Mouse (Mus musculus): ENCODE results near the gene Rc3h2. TPM values are rescaled to one million over a fixed set of nuclear protein-coding genes. Genes with fewer than 3 reads are reported as not detected.

The Rc3h2 gene
- total RNA-seq, 1 experiment from 2014 or later = 110 TPM

GRCm38 (mm10) chr2:37355571-37355970, 67.1 kb downstream of the Rc3h2 start:
- ATAC-seq (ENCODE audit: extremely low read depth, insufficient number of reproducible peaks, low FRiP score, poor library complexity, severe bottlenecking) = no peak

DNA sequence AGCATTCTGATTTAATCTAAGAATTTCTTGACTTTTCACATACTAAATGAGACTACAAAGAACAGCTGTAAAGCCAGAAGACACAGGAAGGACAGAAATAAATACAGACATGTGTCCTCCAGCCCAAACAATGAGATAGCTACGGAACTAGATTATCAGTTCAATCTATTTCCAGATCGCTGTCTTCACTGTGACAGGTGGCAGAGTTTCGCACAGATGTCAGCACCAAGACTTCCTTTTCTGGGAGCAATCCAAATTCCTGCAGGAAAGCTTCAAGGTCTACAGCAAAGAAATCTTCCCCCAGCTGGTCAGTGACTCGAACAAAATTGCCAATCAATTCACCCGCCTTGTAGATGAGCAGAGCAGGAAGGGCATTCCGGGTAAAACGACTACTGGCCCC, 71.0 kb downstream of the Rc3h2 start:
- ATAC-seq (ENCODE audit: extremely low read depth, insufficient number of reproducible peaks, low FRiP score, poor library complexity, severe bottlenecking) = no peak

GRCm38 (mm10) chr2:37338497-37339187, 84.1 kb downstream of the Rc3h2 start:
- ATAC-seq (ENCODE audit: extremely low read depth, insufficient number of reproducible peaks, low FRiP score, poor library complexity, severe bottlenecking) = no peak

- ATAC-seq (ENCODE audit: extremely low read depth, insufficient number of reproducible peaks, low FRiP score, poor library complexity, severe bottlenecking) = no peak
Observed at GRCm38 (mm10) chr2:37333321-37333720, 89.4 kb downstream of the Rc3h2 start.

- no peak for ATAC-seq (ENCODE audit: extremely low read depth, insufficient number of reproducible peaks, low FRiP score, poor library complexity, severe bottlenecking)
Observed at GRCm38 (mm10) chr2:37326215-37326614, 96.5 kb downstream of the Rc3h2 start, which contains the start of gene Olfr368. Olfr368 (plus strand) TSS chr2:37326515.

Other genes starting within 250 kb of the Rc3h2 start
- gene Olfr365, start 234.7 kb downstream of the Rc3h2 start, total RNA-seq (2017) = 0.12 TPM in 1 of 2 replicates, not detected in the other
- gene Olfr366, start 211.3 kb downstream of the Rc3h2 start, total RNA-seq (2017) = 0.12 TPM in 1 of 2 replicates, not detected in the other
- not detected in 2 replicates for gene Olfr368, start 96.4 kb downstream of the Rc3h2 start, total RNA-seq (2017)
- gene Pdcl, start 63.6 kb downstream of the Rc3h2 start, total RNA-seq (2017) = 61.5 and 71.9 TPM in 2 replicates
- gene Zbtb26, start 20.2 kb upstream of the Rc3h2 start, total RNA-seq (2017) = 13.0 and 15.3 TPM in 2 replicates
- gene Zbtb6, start 20.3 kb upstream of the Rc3h2 start, total RNA-seq (2017) = 30.3 and 33.6 TPM in 2 replicates
- gene Rabgap1, start 20.4 kb upstream of the Rc3h2 start, total RNA-seq (2017) = 55.9 and 58.5 TPM in 2 replicates
- gene Gpr21, start 93.4 kb upstream of the Rc3h2 start, total RNA-seq (2017) = 4.2 and 4.5 TPM in 2 replicates

All from neutrophil, adult 5-6 weeks (primary cell).